Mouse (Mus musculus): ENCODE results near the gene Myo1c. TPM values are rescaled to one million over a fixed set of nuclear protein-coding genes. Genes with fewer than 3 reads are reported as not detected.

Gene Myo1c
- polyA plus RNA-seq, 1 experiment from 2014 or later: 62.1 TPM

- ATAC-seq (replicated peaks; ENCODE audit: insufficient number of reproducible peaks, insufficient read depth, low FRiP score, low read depth): peak; percentile 79
- 0 out of 2 replicates have a peak overlapping the region, but pooled peaks have one; percentile 13 for H3K4me3 ChIP-seq
These were observed 26.2 kb upstream of the Myo1c start for GRCm38 (mm10) chr11:75624102-75624554.

GRCm38 (mm10) chr11:75625820-75626219 lies 24.5 kb upstream of the Myo1c start:
- WGBS: 88% methylated on average over 4 of the region's 4 CpGs
- Histone ChIP-seq H3K9ac (no peak overlapping the region), H3K36me3 (peaks cover 40% of the 10 kb centered on the region), H3K4me2 (no peak overlapping the region), H3K9me3 (replicated peaks) (no peaks in the 10 kb centered on the region), H3K4me3 (no peak overlapping the region), H3K27me3 (no peaks in the 10 kb centered on the region), H3K27ac (peak overlapping the region; percentile 98; the same call in 1 of the 2 replicates), H3K4me1 (replicated peaks) (peaks cover 57% of the 10 kb centered on the region)
- no peak for ATAC-seq (replicated peaks; ENCODE audit: insufficient number of reproducible peaks, insufficient read depth, low FRiP score, low read depth)

More at GRCm38 (mm10) chr11:75624102-75624554, 26.2 kb upstream of the Myo1c start:
- Histone ChIP-seq H3K9me3 (replicated peaks) (no peaks in the 10 kb centered on the region), H3K9ac (0 out of 2 replicates have a peak overlapping the region, but pooled peaks have one; percentile 17), H3K4me2 (peak overlapping the region; percentile 39), H3K27me3 (no peaks in the 10 kb centered on the region), H3K4me1 (replicated peaks) (peaks cover 60% of the 10 kb centered on the region), H3K27ac (peak overlapping the region; percentile 98), H3K36me3 (peaks cover 49% of the 10 kb centered on the region)
- 7% methylated on average over 2 of the region's 2 CpGs for WGBS

- 11% methylated on average over 5 of the region's 5 CpGs for WGBS
- peaks cover 37% of the 10 kb centered on the region for H3K36me3 ChIP-seq
These were observed 20.2 kb upstream of the Myo1c start for GRCm38 (mm10) chr11:75630098-75630497.

GRCm38 (mm10) chr11:75630645-75631229 lies 19.6 kb upstream of the Myo1c start, which contains the start of gene Inpp5k:
Gene Inpp5k, plus strand, starts transcription at chr11:75630988.
- Histone ChIP-seq H3K4me2 (peak within 1 kb of the TSS; percentile 90), H3K36me3 (peaks cover 32% of the 10 kb centered on the region), H3K27me3 (no peaks in the 10 kb centered on the region), H3K4me1 (replicated peaks) (peaks cover 25% of the 10 kb centered on the region), H3K9me3 (replicated peaks) (no peaks in the 10 kb centered on the region), H3K9ac (peak within 1 kb of the TSS; percentile 75), H3K27ac (peak within 1 kb of the TSS; percentile 81), H3K4me3 (peak within 1 kb of the TSS; percentile 89)
- under 1% methylated on average over 53 of the region's 53 CpGs for WGBS
- peak; percentile 100 for ATAC-seq (replicated peaks; ENCODE audit: insufficient number of reproducible peaks, insufficient read depth, low FRiP score, low read depth)

More at GRCm38 (mm10) chr11:75630098-75630497, 20.2 kb upstream of the Myo1c start:
- Histone ChIP-seq H3K4me2 (peak overlapping the region; percentile 90), H3K9ac (peak overlapping the region; percentile 59), H3K9me3 (replicated peaks) (no peaks in the 10 kb centered on the region), H3K27ac (peak overlapping the region; percentile 81), H3K4me3 (peak overlapping the region; percentile 89), H3K4me1 (replicated peaks) (peaks cover 31% of the 10 kb centered on the region), H3K27me3 (no peaks in the 10 kb centered on the region)
- no peak for ATAC-seq (replicated peaks; ENCODE audit: insufficient number of reproducible peaks, insufficient read depth, low FRiP score, low read depth)

- no peaks in the 10 kb centered on the region for H3K27me3 ChIP-seq
- peak overlapping the region; percentile 90 for H3K4me2 ChIP-seq
- peak overlapping the region; percentile 81 for H3K27ac ChIP-seq
- H3K4me3 ChIP-seq: peak overlapping the region; percentile 89
- peak overlapping the region; percentile 75 for H3K9ac ChIP-seq
- H3K4me1 ChIP-seq (replicated peaks): peaks cover 24% of the 10 kb centered on the region
- 8% methylated on average over 13 of the region's 13 CpGs for WGBS
- H3K9me3 ChIP-seq (replicated peaks): no peaks in the 10 kb centered on the region
- no peak for ATAC-seq (replicated peaks; ENCODE audit: insufficient number of reproducible peaks, insufficient read depth, low FRiP score, low read depth)
- peaks cover 25% of the 10 kb centered on the region for H3K36me3 ChIP-seq
These were observed 18.6 kb upstream of the Myo1c start for GRCm38 (mm10) chr11:75631561-75632225.

GRCm38 (mm10) chr11:75632921-75633320 lies 17.4 kb upstream of the Myo1c start:
- Histone ChIP-seq H3K4me2 (no peak overlapping the region), H3K36me3 (peaks cover 25% of the 10 kb centered on the region), H3K9me3 (replicated peaks) (no peaks in the 10 kb centered on the region), H3K4me3 (no peak overlapping the region), H3K27me3 (no peaks in the 10 kb centered on the region), H3K4me1 (replicated peaks) (peaks cover 24% of the 10 kb centered on the region), H3K9ac (no peak overlapping the region), H3K27ac (no peak overlapping the region)
- no peak for ATAC-seq (replicated peaks; ENCODE audit: insufficient number of reproducible peaks, insufficient read depth, low FRiP score, low read depth)
- WGBS: 81% methylated on average over 5 of the region's 5 CpGs

- H3K4me2 ChIP-seq: no peak overlapping the region
- peaks cover 21% of the 10 kb centered on the region for H3K36me3 ChIP-seq
- no peaks in the 10 kb centered on the region for H3K9me3 ChIP-seq (replicated peaks)
- no peak overlapping the region for H3K9ac ChIP-seq
- peaks cover 20% of the 10 kb centered on the region for H3K4me1 ChIP-seq (replicated peaks)
- H3K27ac ChIP-seq: peak overlapping the region; percentile 48; the same call in 1 of the 2 replicates
- no peaks in the 10 kb centered on the region for H3K27me3 ChIP-seq
- ATAC-seq (replicated peaks; ENCODE audit: insufficient number of reproducible peaks, insufficient read depth, low FRiP score, low read depth): no peak
- WGBS: 58% methylated on average over 3 of the region's 3 CpGs
- H3K4me3 ChIP-seq: no peak overlapping the region
These were observed 15.5 kb upstream of the Myo1c start for GRCm38 (mm10) chr11:75634801-75635200.

- 59% methylated on average over 11 of the region's 11 CpGs for WGBS
- ATAC-seq (replicated peaks; ENCODE audit: insufficient number of reproducible peaks, insufficient read depth, low FRiP score, low read depth): no peak
- Histone ChIP-seq H3K4me3 (no peak overlapping the region), H3K36me3 (peaks cover 21% of the 10 kb centered on the region), H3K9ac (no peak overlapping the region), H3K9me3 (replicated peaks) (no peaks in the 10 kb centered on the region), H3K27ac (peak overlapping the region; percentile 48), H3K4me2 (no peak overlapping the region), H3K4me1 (replicated peaks) (peaks cover 15% of the 10 kb centered on the region), H3K27me3 (no peaks in the 10 kb centered on the region)
These were observed 15.0 kb upstream of the Myo1c start for GRCm38 (mm10) chr11:75635315-75635714.

GRCm38 (mm10) chr11:75643323-75643722 lies 7.0 kb upstream of the Myo1c start:
- H3K4me2 ChIP-seq: no peak overlapping the region
- no peak overlapping the region for H3K27ac ChIP-seq
- no peak for ATAC-seq (replicated peaks; ENCODE audit: insufficient number of reproducible peaks, insufficient read depth, low FRiP score, low read depth)
- no peaks in the 10 kb centered on the region; the same call in 1 of the 2 replicates for H3K36me3 ChIP-seq
- H3K9me3 ChIP-seq (replicated peaks): no peaks in the 10 kb centered on the region
- H3K4me1 ChIP-seq (replicated peaks): peaks cover 14% of the 10 kb centered on the region
- no peak overlapping the region for H3K4me3 ChIP-seq
- 65% methylated on average over 5 of the region's 5 CpGs for WGBS
- no peak overlapping the region for H3K9ac ChIP-seq
- H3K27me3 ChIP-seq: no peaks in the 10 kb centered on the region

GRCm38 (mm10) chr11:75644684-75645083 lies 5.6 kb upstream of the Myo1c start:
- WGBS: 75% methylated on average over 9 of the region's 9 CpGs

GRCm38 (mm10) chr11:75647681-75648211 lies 2.6 kb upstream of the Myo1c start:
- no peak; the same call in 1 of the 2 replicates for ATAC-seq (replicated peaks; ENCODE audit: insufficient number of reproducible peaks, insufficient read depth, low FRiP score, low read depth)
- Histone ChIP-seq H3K4me2 (no peak overlapping the region), H3K9me3 (replicated peaks) (no peaks in the 10 kb centered on the region), H3K4me1 (replicated peaks) (peaks cover 46% of the 10 kb centered on the region), H3K4me3 (no peak overlapping the region), H3K27ac (peak overlapping the region; percentile 96), H3K9ac (no peak overlapping the region), H3K27me3 (no peaks in the 10 kb centered on the region), H3K36me3 (no peaks in the 10 kb centered on the region)
- WGBS: 32% methylated on average over 6 of the region's 6 CpGs

More at GRCm38 (mm10) chr11:75644684-75645083, 5.6 kb upstream of the Myo1c start:
- H3K4me1 ChIP-seq (replicated peaks): peaks cover 27% of the 10 kb centered on the region
- H3K4me3 ChIP-seq: no peak overlapping the region
- no peak for ATAC-seq (replicated peaks; ENCODE audit: insufficient number of reproducible peaks, insufficient read depth, low FRiP score, low read depth)
- H3K27me3 ChIP-seq: no peaks in the 10 kb centered on the region
- H3K27ac ChIP-seq: no peak overlapping the region
- H3K9ac ChIP-seq: no peak overlapping the region
- H3K4me2 ChIP-seq: no peak overlapping the region
- no peaks in the 10 kb centered on the region; the same call in 1 of the 2 replicates for H3K36me3 ChIP-seq
- H3K9me3 ChIP-seq (replicated peaks): no peaks in the 10 kb centered on the region
